Mouse (Mus musculus) testis, adult 2 months (tissue): ENCODE measurements around the gene Fam71e2. TPM values are rescaled to one million over a fixed set of nuclear protein-coding genes. Genes with fewer than 3 reads are reported as not detected.

ENCODE experiments used
- H3K27ac ChIP-seq: fragments of 200-500 bp; 2 replicates; pipeline ENCODE4 v1.5.1; 2012; ENCODE audit warnings: low read depth, low read length; ENCODE audit not compliant: control insufficient read depth, insufficient read depth
- H3K27me3 ChIP-seq: fragments of 200-500 bp; 2 replicates; pipeline ENCODE4 v1.6.1; 2012; ENCODE audit warnings: mild to moderate bottlenecking, low read length, moderate library complexity; ENCODE audit not compliant: control insufficient read depth, insufficient read depth
- H3K36me3 ChIP-seq: fragments of 200-500 bp; 2 replicates; pipeline ENCODE4 v1.6.1; 2012; ENCODE audit warnings: mild to moderate bottlenecking, low read length; ENCODE audit not compliant: control insufficient read depth, insufficient read depth
- H3K4me1 ChIP-seq: fragments of 200-500 bp; 2 replicates; pipeline ENCODE4 v1.6.1; 2012; ENCODE audit warnings: low read length; ENCODE audit not compliant: control insufficient read depth, insufficient read depth
- H3K4me3 ChIP-seq: fragments of 200-500 bp; 2 replicates; pipeline ENCODE4 v1.5.1; 2012; ENCODE audit warnings: low read depth, mild to moderate bottlenecking, low read length, moderate library complexity, mixed read lengths; ENCODE audit not compliant: control insufficient read depth
- CTCF ChIP-seq: fragments of 200-500 bp; IDR thresholded peaks from 2 replicates; pipeline ENCODE4 v1.5.1; 2012; ENCODE audit warnings: low read depth, mild to moderate bottlenecking, inconsistent platforms, low read length, moderate library complexity; ENCODE audit not compliant: control insufficient read depth, insufficient read depth, insufficient replicate concordance
- POLR2A ChIP-seq: fragments of 200-500 bp; IDR thresholded peaks from 2 replicates; pipeline ENCODE4 v1.6.1; 2012; ENCODE audit warnings: low read depth, mild to moderate bottlenecking, inconsistent platforms, low read length, moderate library complexity; ENCODE audit not compliant: control insufficient read depth
- polyA plus RNA-seq: library from polyadenylated mRNA; depleted of rRNA; stranded (reverse); fragments of >200 nt; gene quantifications from 2 replicates; pipeline ENCODE4 v1.2.3, GENCODE M21; 2012

The Fam71e2 gene
- polyA plus RNA-seq, 1 experiment: 358 TPM

- no peak for TF ChIP-seq POLR2A
- no peak for TF ChIP-seq CTCF
- Histone ChIP-seq H3K36me3 (no peaks in the 10 kb centered on the region), H3K4me3 (peak overlapping the region; percentile 79), H3K4me1 (peaks cover 13% of the 10 kb centered on the region), H3K27ac (no peak overlapping the region), H3K27me3 (no peaks in the 10 kb centered on the region; the same call in 1 of the 2 replicates)
These were observed 6.0 kb upstream of the Fam71e2 start for GRCm38 (mm10) chr7:4776861-4777830.

DNA sequence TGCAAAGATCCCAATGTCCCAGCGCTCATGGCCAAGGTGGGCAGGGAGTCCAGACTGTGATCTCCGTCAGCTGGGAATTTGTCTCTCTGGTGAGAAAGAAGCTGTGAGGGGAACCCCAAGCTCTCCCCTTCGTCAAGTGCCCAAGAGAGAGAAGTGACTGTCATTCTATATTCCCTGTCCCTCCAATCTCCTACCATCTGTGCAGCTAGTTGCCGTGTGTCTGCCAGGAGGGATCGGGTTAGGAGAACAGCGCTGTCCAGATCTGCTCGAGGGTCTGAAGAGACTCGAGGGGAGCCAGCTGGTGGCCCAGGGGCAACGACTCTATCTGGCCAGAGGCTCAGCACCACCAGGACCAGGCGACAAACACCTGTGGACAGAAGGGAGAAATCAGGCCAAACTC, 5.0 kb upstream of the Fam71e2 start:
- no peaks in the 10 kb centered on the region for H3K36me3 ChIP-seq
- no peak overlapping the region for H3K27ac ChIP-seq
- peaks cover 13% of the 10 kb centered on the region for H3K4me1 ChIP-seq
- peak overlapping the region; percentile 79; the same call in 1 of the 2 replicates for H3K4me3 ChIP-seq
- H3K27me3 ChIP-seq: no peaks in the 10 kb centered on the region; the same call in 1 of the 2 replicates
- TF ChIP-seq POLR2A (0 out of 2 replicates have a peak, but pooled peaks have one; percentile 17), CTCF (no peak)

GRCm38 (mm10) chr7:4764946-4765710, 6.0 kb downstream of the Fam71e2 start:
- Histone ChIP-seq H3K36me3 (no peaks in the 10 kb centered on the region), H3K27me3 (no peaks in the 10 kb centered on the region), H3K4me1 (no peaks in the 10 kb centered on the region), H3K27ac (no peak overlapping the region), H3K4me3 (no peak overlapping the region)
- TF ChIP-seq POLR2A (no peak), CTCF (no peak)

DNA sequence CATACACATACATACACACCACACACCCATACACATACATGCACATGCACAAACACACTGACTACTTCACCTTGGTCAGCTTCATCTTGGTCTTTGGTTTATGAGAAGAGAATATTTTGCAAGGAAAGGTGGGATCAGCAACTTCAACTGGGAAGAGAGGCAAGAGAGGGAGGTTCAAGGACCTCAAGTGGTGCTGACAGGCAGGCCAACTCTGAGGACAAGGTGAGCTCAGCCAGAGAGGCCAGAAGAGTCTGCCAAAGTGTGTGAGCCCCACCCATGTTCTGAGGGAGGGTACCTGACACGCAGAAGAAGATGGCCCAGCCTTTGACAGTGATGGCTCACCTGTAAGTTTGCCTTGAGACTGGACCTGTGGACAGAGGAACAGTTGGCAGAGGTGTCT, 11.4 kb downstream of the Fam71e2 start:
- Histone ChIP-seq H3K36me3 (no peaks in the 10 kb centered on the region), H3K27me3 (no peaks in the 10 kb centered on the region), H3K27ac (no peak overlapping the region), H3K4me1 (no peaks in the 10 kb centered on the region), H3K4me3 (no peak overlapping the region)
- TF ChIP-seq CTCF (no peak), POLR2A (no peak)

DNA sequence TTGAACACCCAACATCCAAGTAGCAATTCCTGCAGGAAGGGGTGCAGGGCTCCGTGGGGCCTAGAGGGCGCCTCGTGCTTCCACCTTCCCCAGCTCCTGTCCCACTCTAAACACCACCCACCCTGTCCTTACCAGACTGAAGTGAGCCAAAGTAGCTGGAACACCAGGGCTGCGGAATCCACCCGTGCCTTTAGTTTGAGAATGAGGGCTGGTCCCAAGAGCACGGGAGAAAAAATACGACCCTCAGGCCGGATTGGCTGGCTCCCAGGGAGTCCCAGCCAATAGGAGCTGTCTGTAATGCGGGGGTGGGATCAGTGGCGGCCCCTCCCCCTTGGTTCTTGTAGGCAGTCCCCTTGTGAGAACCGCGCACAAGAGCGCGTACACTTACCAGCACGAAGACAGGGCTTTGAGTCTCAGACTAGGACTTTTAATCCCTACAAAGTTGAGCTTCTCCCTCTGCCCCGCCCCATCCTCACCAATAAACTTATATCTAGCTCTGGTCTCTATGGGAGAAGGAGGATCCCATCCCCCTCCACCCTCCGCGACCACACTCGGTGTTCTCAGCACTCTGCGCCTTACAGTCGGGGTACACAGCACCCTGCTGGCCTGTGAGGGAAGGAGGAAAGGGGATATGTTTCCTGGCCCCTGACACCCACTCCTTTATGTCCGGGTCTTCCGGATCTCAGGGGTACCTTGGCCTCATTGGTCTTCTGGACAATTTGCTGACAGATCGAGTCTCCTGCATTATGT, 18.1 kb downstream of the Fam71e2 start, which contains the start of gene Cox6b2:
Gene Cox6b2 (minus strand): TSS at position 274 of the 750 bp plus-strand sequence.
- Histone ChIP-seq H3K27me3 (no peaks in the 10 kb centered on the region), H3K4me1 (peaks cover 9% of the 10 kb centered on the region), H3K4me3 (peak within 1 kb of the TSS; percentile 87), H3K27ac (peak within 1 kb of the TSS; percentile 87), H3K36me3 (no peaks in the 10 kb centered on the region; the same call in 1 of the 2 replicates)
- TF ChIP-seq POLR2A (peak; percentile 92), CTCF (no peak)

- Histone ChIP-seq H3K4me3 (peak overlapping the region; percentile 87), H3K27ac (peak overlapping the region; percentile 87), H3K4me1 (peaks cover 9% of the 10 kb centered on the region), H3K36me3 (no peaks in the 10 kb centered on the region; the same call in 1 of the 2 replicates), H3K27me3 (no peaks in the 10 kb centered on the region)
- TF ChIP-seq POLR2A (no peak), CTCF (no peak)
These were observed 18.9 kb downstream of the Fam71e2 start for GRCm38 (mm10) chr7:4751971-4752820.
